Mouse (Mus musculus) liver, embryonic 16.5 days (tissue): ENCODE data around the gene Arhgef15. TPM values are rescaled to one million over a fixed set of nuclear protein-coding genes. Genes with fewer than 3 reads are reported as not detected.
"Not testable (repeated sequence)": the region's sequence is repeated elsewhere in the genome, so short reads cannot be mapped to it uniquely, and the experiment has no call there.

Experiments
- ATAC-seq: fragments of 200-750 bp; cut with Nextera tagmentation; 2 replicates; pipeline ENCODE4 v1.8.0; 2017; ENCODE audit warnings: low read depth, mild to moderate bottlenecking, moderate number of reproducible peaks, moderate library complexity
- H3K27ac ChIP-seq: fragments of 300-500 bp; sonication (generic); 2 replicates; pipeline ENCODE4 v1.5.1; 2014; ENCODE audit warnings: mild to moderate bottlenecking, low read length
- H3K27me3 ChIP-seq: fragments of 300-500 bp; sonication (generic); 2 replicates; pipeline ENCODE4 v1.6.1; 2014; ENCODE audit warnings: low read depth, low read length, mixed read lengths; ENCODE audit not compliant: control insufficient read depth, insufficient read depth
- H3K36me3 ChIP-seq: fragments of 300-500 bp; sonication (generic); 2 replicates; pipeline ENCODE4 v1.6.1; 2014; ENCODE audit warnings: mild to moderate bottlenecking; ENCODE audit not compliant: control insufficient read depth, insufficient read depth
- H3K4me1 ChIP-seq: fragments of 300-500 bp; sonication (generic); 2 replicates; pipeline ENCODE4 v1.6.1; 2014; ENCODE audit warnings: low read depth, low read length, mixed read lengths; ENCODE audit not compliant: control insufficient read depth
- H3K4me2 ChIP-seq: fragments of 300-500 bp; sonication (generic); 2 replicates; pipeline ENCODE4 v1.6.1; 2014; ENCODE audit warnings: low read depth, low read length, mixed read lengths
- H3K4me3 ChIP-seq: fragments of 300-500 bp; sonication (generic); 2 replicates; pipeline ENCODE4 v1.5.1; 2014; ENCODE audit warnings: low read depth, mild to moderate bottlenecking, low read length
- H3K9ac ChIP-seq: fragments of 300-500 bp; sonication (generic); 2 replicates; pipeline ENCODE4 v1.6.1; 2014; ENCODE audit warnings: low read depth, low read length
- H3K9me3 ChIP-seq: fragments of 300-500 bp; sonication (generic); replicated peaks from 2 replicates; pipeline ENCODE4 v1.6.1; 2016; ENCODE audit warnings: low read length; ENCODE audit not compliant: control insufficient read depth
- WGBS: fragments of 180-500 bp; shearing (Covaris S2); extraction: QIAGEN DNeasy Blood & Tissue Kit; methylation state at CpG from one replicate; pipeline ENCODE4 v1.1.7; 2014; ENCODE audit not compliant: insufficient replicate concordance; 5-methylcytosine and 5-hydroxymethylcytosine counted together
- polyA plus RNA-seq: library from polyadenylated mRNA; unstranded; fragments of >200 nt; fragmentation: Nextera tagmentation; extraction: Ambion mirVana; gene quantifications from 2 replicates; pipeline ENCODE4 v1.2.1, GENCODE M21; 2015

The Arhgef15 gene
- 1.7 and 2.0 TPM in 2 replicates for polyA plus RNA-seq

DNA sequence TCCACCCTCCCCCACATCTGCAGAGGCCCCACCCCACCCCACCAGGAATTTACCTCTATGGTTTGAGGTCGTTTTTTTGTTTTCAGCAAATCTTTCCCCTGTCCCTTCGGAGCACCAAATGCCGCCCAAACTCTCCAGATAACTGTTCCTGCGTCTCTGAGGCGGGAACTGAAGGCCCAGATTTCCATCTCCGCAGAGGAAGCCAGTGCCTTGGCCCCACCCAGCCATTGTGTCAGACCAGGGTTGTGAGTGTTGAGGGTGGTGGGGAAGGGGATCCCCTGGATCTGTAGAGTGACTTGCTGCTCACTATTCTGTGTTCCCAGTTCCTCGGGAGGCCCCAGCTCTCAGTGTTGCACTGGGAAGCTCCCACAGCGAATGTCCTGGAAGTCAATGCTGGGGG, at the start of gene Arhgef15:
Arhgef15 (minus strand) TSS at position 173 of the 400 bp plus-strand sequence.
- Histone ChIP-seq H3K27ac (no peak within 1 kb of the TSS), H3K9ac (no peak within 1 kb of the TSS), H3K9me3 (no peaks in the 10 kb centered on the region), H3K4me1 (no peaks in the 10 kb centered on the region), H3K4me2 (no peak within 1 kb of the TSS), H3K36me3 (no peaks in the 10 kb centered on the region), H3K4me3 (peak within 1 kb of the TSS; percentile 6; the same call in 1 of the 2 replicates), H3K27me3 (peaks cover 39% of the 10 kb centered on the region)
- WGBS = 27% methylated on average over 8 of the region's 8 CpGs
- no peak for ATAC-seq

DNA sequence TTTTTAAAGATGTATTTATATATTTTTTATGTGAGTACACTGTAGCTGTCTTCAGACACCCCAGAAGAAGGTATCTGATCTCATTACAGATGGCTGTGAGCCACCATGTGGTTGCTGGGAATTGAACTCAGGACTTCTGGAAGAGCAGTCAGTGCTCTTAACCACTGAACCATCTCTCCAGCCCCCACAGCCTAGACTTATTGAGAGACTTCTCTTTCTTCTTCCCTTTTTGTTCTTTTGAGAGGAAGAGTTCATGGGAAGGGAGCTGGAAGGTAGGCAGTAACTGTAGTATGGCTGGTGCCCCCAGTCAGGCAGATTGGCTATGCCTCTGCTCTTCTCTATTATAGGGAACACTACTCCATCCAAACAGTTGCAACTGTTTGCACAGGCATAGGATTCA, 49.3 kb upstream of the Arhgef15 start:
- not testable (repeated sequence) for H3K9ac ChIP-seq, H3K36me3 ChIP-seq, H3K27ac ChIP-seq, H3K9me3 ChIP-seq, H3K27me3 ChIP-seq, ATAC-seq, H3K4me3 ChIP-seq
- peaks cover 38% of the 10 kb centered on the region for H3K4me1 ChIP-seq
- H3K4me2 ChIP-seq = peak overlapping the region; percentile 65; the same call in 1 of the 2 replicates

- Histone ChIP-seq H3K36me3 (peaks cover 13% of the 10 kb centered on the region), H3K4me3 (no peak overlapping the region), H3K4me1 (peaks cover 28% of the 10 kb centered on the region), H3K27ac (peak overlapping the region; percentile 53), H3K9ac (no peak overlapping the region), H3K4me2 (peak overlapping the region; percentile 21), H3K9me3 (no peaks in the 10 kb centered on the region), H3K27me3 (no peaks in the 10 kb centered on the region)
- ATAC-seq = peak; percentile 72
- WGBS = 45% methylated on average over 7 of the region's 7 CpGs
Observed at GRCm38 (mm10) chr11:69005193-69005592, 47.9 kb upstream of the Arhgef15 start.

- H3K9me3 ChIP-seq = no peaks in the 10 kb centered on the region
- WGBS = 65% methylated on average over 4 of the region's 4 CpGs
- H3K4me3 ChIP-seq = no peak overlapping the region
- no peak overlapping the region for H3K27ac ChIP-seq
- H3K27me3 ChIP-seq = no peaks in the 10 kb centered on the region
- no peak overlapping the region for H3K9ac ChIP-seq
- no peak for ATAC-seq
- H3K36me3 ChIP-seq = peaks cover 23% of the 10 kb centered on the region
- peaks cover 28% of the 10 kb centered on the region for H3K4me1 ChIP-seq
- no peak overlapping the region for H3K4me2 ChIP-seq
Observed at GRCm38 (mm10) chr11:69003592-69003991, 46.3 kb upstream of the Arhgef15 start.

DNA sequence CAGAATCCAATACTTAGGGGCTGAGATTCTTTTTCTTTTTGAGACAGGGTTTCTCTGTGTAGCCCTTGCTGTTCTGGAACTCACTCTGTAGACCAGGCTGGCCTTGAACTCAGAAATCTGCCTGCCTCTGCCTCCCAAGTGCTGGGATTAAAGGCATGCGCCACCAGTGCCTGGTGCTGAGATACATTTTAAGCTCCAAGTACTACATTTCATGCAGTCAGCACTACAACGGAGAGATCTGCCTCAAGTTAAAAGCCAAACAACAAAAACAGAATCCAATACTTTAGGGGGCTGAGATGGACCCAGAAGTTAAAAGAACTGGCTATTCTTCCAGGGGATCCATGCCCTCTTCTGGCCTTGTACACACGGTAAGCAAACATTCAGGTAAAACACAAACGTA, 45.5 kb upstream of the Arhgef15 start:
- Histone ChIP-seq H3K36me3 (peaks cover 30% of the 10 kb centered on the region), H3K4me1 (peaks cover 27% of the 10 kb centered on the region)
- 80% methylated on average over 4 of the region's 4 CpGs for WGBS
- not testable (repeated sequence) for H3K4me2 ChIP-seq, ATAC-seq, H3K27me3 ChIP-seq, H3K9me3 ChIP-seq, H3K9ac ChIP-seq, H3K4me3 ChIP-seq, H3K27ac ChIP-seq

DNA sequence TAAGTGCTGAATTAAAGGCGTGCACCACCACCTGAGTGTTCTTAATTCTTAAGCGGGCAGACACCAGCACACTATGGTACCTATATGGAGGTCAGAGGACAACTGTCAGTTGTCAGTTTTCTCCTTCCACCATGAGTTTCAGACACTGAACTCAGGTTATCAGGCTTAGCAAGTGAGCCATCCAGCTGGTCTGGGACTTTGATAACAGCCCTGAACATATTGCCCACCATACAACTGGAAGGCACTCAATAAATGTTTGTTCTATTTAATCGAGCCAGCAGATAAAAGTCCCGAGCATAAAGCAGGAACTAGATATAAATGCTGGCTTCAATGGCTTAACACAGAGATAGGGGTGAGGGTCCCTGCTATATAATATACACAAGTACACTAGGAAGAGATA, 39.8 kb upstream of the Arhgef15 start:
- no peak overlapping the region for H3K9ac ChIP-seq
- no peak overlapping the region for H3K4me2 ChIP-seq
- no peaks in the 10 kb centered on the region for H3K4me1 ChIP-seq
- no peaks in the 10 kb centered on the region for H3K27me3 ChIP-seq
- no peak overlapping the region for H3K4me3 ChIP-seq
- no peaks in the 10 kb centered on the region for H3K9me3 ChIP-seq
- WGBS = 54% methylated on average over 4 of the region's 4 CpGs
- ATAC-seq = no peak
- H3K36me3 ChIP-seq = peaks cover 51% of the 10 kb centered on the region
- H3K27ac ChIP-seq = no peak overlapping the region

DNA sequence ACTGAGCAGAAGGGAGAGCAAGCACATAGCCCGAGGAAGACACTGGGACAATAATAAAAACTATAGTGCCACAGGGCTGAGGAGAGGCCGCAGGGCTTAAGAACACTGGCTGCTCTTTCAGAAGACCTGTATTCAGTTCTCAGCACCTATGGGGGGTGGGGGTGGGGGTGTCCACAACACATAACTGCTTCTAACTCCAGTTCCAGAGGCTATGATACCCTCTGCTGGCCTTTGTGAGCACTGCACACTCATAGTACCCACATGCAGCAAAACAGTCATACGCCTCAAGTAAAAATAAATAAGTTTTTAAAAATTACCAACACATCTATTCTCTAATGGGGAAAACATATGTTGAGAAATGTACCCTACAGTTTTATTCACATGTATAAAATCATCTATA, 37.1 kb upstream of the Arhgef15 start:
- Histone ChIP-seq H3K9me3 (no peaks in the 10 kb centered on the region), H3K4me1 (no peaks in the 10 kb centered on the region), H3K4me2 (no peak overlapping the region), H3K27me3 (no peaks in the 10 kb centered on the region), H3K9ac (no peak overlapping the region), H3K36me3 (peaks cover 62% of the 10 kb centered on the region), H3K4me3 (no peak overlapping the region), H3K27ac (no peak overlapping the region)
- 83% methylated on average over 3 of the region's 3 CpGs for WGBS
- no peak for ATAC-seq

- WGBS = 84% methylated on average over 7 of the region's 7 CpGs
- H3K9me3 ChIP-seq = no peaks in the 10 kb centered on the region
- H3K4me1 ChIP-seq = no peaks in the 10 kb centered on the region
- H3K4me2 ChIP-seq = no peak overlapping the region
- no peak overlapping the region for H3K27ac ChIP-seq
- H3K9ac ChIP-seq = no peak overlapping the region
- H3K4me3 ChIP-seq = no peak overlapping the region
- H3K27me3 ChIP-seq = no peaks in the 10 kb centered on the region
- no peak for ATAC-seq
- H3K36me3 ChIP-seq = peaks cover 55% of the 10 kb centered on the region
Observed at GRCm38 (mm10) chr11:68993122-68993521, 35.8 kb upstream of the Arhgef15 start.

GRCm38 (mm10) chr11:68988341-68988740, 31.1 kb upstream of the Arhgef15 start:
- H3K27me3 ChIP-seq = no peaks in the 10 kb centered on the region

More at GRCm38 (mm10) chr11:68988341-68988740, 31.1 kb upstream of the Arhgef15 start:
- H3K9me3 ChIP-seq = no peaks in the 10 kb centered on the region
- no peak overlapping the region for H3K4me2 ChIP-seq
- H3K36me3 ChIP-seq = peaks cover 36% of the 10 kb centered on the region
- WGBS = 88% methylated on average over 17 of the region's 17 CpGs
- H3K4me3 ChIP-seq = no peak overlapping the region
- H3K27ac ChIP-seq = no peak overlapping the region
- ATAC-seq = no peak
- no peak overlapping the region for H3K9ac ChIP-seq
- no peaks in the 10 kb centered on the region for H3K4me1 ChIP-seq
